Mouse (Mus musculus): ENCODE measurements around the gene Hoxb7.

Gene Hoxb7

GRCm38 (mm10) chr11:96334998-96335397, 48.6 kb downstream of the Hoxb7 start:
- no peak for DNase-seq (ENCODE audit: low spot score)

GRCm38 (mm10) chr11:96336597-96336996, 50.2 kb downstream of the Hoxb7 start:
- no peak for DNase-seq (ENCODE audit: low spot score)

- DNase-seq (ENCODE audit: low spot score), result no peak
Measured at GRCm38 (mm10) chr11:96337026-96337425, 50.6 kb downstream of the Hoxb7 start.

DNA sequence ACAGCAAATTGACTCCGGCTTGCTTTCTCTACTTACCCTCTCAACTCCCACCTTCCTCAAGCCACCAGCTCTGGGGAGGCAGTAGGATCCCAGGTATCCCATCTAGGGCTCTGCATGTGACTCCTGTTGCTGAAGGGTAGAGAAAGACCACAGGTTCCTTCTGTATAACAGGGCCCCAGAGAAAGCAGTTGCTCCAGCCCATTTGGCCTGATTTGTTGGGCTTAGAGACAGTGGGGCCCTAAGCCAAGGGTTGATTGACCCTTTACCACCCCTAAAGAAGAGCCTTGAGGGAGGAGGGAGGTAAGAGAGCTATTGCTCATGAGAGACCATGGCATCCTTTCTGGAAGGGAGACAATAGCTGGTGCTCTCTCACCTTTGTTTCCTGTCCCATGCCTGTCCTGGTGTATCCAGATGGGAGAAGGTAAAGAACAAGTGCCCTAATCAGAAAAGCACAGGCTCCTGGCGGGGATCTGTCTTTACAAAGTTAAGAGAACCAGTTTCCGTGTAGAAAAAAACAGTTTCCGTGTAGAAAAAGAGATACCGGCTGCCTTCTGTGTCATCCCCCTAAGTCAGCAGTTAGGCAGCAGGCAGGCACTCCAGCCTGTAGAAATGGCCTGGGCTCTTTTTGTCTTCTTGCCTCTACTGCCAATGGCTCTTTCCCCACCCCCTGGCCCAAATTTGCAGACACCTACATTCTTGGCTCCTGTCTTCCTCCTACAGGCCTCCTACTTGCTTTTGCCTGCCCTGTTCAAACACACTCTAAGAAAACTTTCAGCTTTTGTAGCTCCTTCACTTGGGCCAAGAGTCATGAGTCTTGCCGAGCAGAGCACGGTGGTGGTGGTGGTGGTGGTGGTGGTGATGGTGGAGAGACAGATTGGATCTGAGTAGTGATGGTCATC, 52.8 kb downstream of the Hoxb7 start:
- no peak for DNase-seq (ENCODE audit: low spot score)
